Mouse (Mus musculus) neural tube, embryonic 14.5 days (tissue): Measurements from ENCODE around the gene Ncaph2. TPM values are rescaled to one million over a fixed set of nuclear protein-coding genes. Genes with fewer than 3 reads are reported as not detected.

Experiments
- ATAC-seq: fragments of 200-750 bp; cut with Nextera tagmentation; 2 replicates; pipeline ENCODE4 v1.8.0; 2017; ENCODE audit warnings: low read depth, mild to moderate bottlenecking, moderate TSS enrichment, moderate library complexity
- H3K27ac ChIP-seq: fragments of 300-500 bp; sonication (generic); 2 replicates; pipeline ENCODE4 v1.5.1; 2014; ENCODE audit warnings: low read depth, mild to moderate bottlenecking, control low read depth, low read length, moderate library complexity, mixed read lengths
- H3K27me3 ChIP-seq: fragments of 300-500 bp; sonication (generic); 2 replicates; pipeline ENCODE4 v1.6.1; 2014; ENCODE audit warnings: low read length; ENCODE audit not compliant: control insufficient read depth, insufficient read depth
- H3K36me3 ChIP-seq: fragments of 300-500 bp; sonication (generic); 2 replicates; pipeline ENCODE4 v1.6.1; 2014; ENCODE audit warnings: low read length, mixed read lengths; ENCODE audit not compliant: control insufficient read depth, insufficient read depth
- H3K4me1 ChIP-seq: fragments of 300-500 bp; sonication (generic); 2 replicates; pipeline ENCODE4 v1.6.1; 2014; ENCODE audit warnings: low read length; ENCODE audit not compliant: control insufficient read depth, insufficient read depth
- H3K4me2 ChIP-seq: fragments of 300-500 bp; sonication (generic); 2 replicates; pipeline ENCODE4 v1.6.1; 2014; ENCODE audit warnings: mild to moderate bottlenecking, low read depth, low read length, control low read depth
- H3K4me3 ChIP-seq: fragments of 300-500 bp; sonication (generic); 2 replicates; pipeline ENCODE4 v1.5.1; 2014; ENCODE audit warnings: low read depth, low read length, control low read depth, mixed read lengths
- H3K9ac ChIP-seq: fragments of 300-500 bp; sonication (generic); replicated peaks from 2 replicates; pipeline ENCODE4 v1.6.1; 2014; ENCODE audit warnings: low read depth, mild to moderate bottlenecking, control low read depth, low read length, mixed read lengths
- H3K9me3 ChIP-seq: fragments of 300-500 bp; sonication (generic); 2 replicates; pipeline ENCODE4 v1.6.1; 2016; ENCODE audit warnings: low read length; ENCODE audit not compliant: control insufficient read depth
- WGBS: fragments of 180-500 bp; shearing (Covaris S2); extraction: QIAGEN DNeasy Blood & Tissue Kit; methylation state at CpG from one replicate; pipeline ENCODE4 v1.1.7; 2014; 5-methylcytosine and 5-hydroxymethylcytosine counted together
- polyA plus RNA-seq: library from polyadenylated mRNA; unstranded; fragments of >200 nt; fragmentation: Nextera tagmentation; extraction: Ambion mirVana; gene quantifications from 2 replicates; pipeline ENCODE4 v1.2.1, GENCODE M21; 2014

The Ncaph2 gene
- polyA plus RNA-seq, 1 experiment from 2014 or later: 90.2 TPM

DNA sequence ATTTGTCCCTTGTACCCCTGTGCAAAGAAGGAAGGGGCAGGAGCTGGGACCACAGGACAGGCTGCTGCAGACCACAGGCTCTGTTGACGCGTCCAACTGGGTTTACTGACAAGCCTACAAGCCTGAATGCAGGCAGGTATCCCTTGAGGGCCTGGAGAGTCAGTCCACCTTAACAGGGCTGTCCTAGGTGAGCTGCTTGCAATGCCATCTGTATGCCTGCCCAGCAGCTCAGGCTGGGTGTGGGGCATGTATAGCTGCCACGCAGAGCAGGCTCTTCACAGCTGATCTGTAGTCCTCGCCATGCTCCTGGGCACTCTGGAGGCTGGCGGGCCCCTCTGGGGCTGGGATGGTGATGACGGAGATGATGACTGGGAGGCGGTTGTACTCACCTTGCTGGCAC is 29.1 kb downstream of the Ncaph2 start, which contains the start of gene Klhdc7b:
Klhdc7b (plus strand) TSS at position 301 of the 400 bp plus-strand sequence.
- ATAC-seq: no peak
- Histone ChIP-seq H3K9ac (no peak within 1 kb of the TSS), H3K27ac (no peak within 1 kb of the TSS), H3K4me2 (no peak within 1 kb of the TSS), H3K4me1 (no peaks in the 10 kb centered on the region), H3K4me3 (no peak within 1 kb of the TSS), H3K27me3 (peaks cover under 1% of the 10 kb centered on the region; the same call in 1 of the 2 replicates), H3K9me3 (no peaks in the 10 kb centered on the region), H3K36me3 (no peaks in the 10 kb centered on the region)
- 92% methylated on average over 7 of the region's 7 CpGs for WGBS

DNA sequence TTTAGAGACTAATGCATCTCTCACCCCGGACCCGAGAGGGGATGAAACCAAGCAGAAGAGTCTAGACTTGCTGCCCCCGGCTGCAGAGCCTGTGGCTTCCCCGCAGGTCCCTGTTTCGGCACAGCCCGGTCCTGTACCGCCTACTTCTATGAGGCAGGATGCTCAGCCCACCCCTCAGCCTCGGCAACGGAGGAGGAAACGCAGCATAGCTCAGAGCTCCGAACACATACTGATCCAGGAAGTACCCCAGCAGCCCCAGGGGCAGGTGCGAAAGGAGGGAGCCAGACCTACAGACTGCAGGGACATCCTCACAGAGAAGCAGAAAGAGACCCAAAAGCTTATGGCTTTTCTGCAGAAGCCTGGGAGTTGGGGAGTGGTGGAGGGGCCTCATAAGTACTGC is 31.6 kb downstream of the Ncaph2 start:
- Histone ChIP-seq H3K27me3 (no peaks in the 10 kb centered on the region), H3K9ac (no peak overlapping the region), H3K27ac (no peak overlapping the region), H3K9me3 (no peaks in the 10 kb centered on the region), H3K4me2 (no peak overlapping the region), H3K4me3 (no peak overlapping the region), H3K4me1 (no peaks in the 10 kb centered on the region), H3K36me3 (no peaks in the 10 kb centered on the region)
- WGBS: 47% methylated on average over 12 of the region's 12 CpGs
- ATAC-seq: no peak

DNA sequence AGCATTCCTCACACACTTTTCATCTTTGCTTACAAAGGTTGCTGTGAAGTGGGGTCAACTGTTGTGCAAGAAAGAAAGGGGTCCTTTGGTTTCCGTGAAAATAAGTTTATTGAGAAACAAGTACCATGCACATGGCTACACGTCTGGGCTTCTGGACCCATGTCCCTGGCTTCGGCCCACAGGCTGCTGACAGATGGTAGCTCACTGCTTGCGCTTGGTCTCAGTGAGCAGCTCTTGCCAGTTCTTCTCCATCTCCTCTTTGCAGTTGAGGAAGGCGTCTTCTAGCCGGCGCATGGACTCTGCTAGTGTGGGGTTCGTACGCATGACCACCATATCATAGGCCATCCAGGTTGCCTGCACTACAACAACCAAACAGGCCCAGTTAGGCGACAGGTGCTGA is 34.6 kb downstream of the Ncaph2 start:
- Histone ChIP-seq H3K9me3 (no peaks in the 10 kb centered on the region), H3K27ac (no peak overlapping the region), H3K9ac (no peak overlapping the region), H3K36me3 (no peaks in the 10 kb centered on the region), H3K27me3 (no peaks in the 10 kb centered on the region), H3K4me3 (no peak overlapping the region), H3K4me2 (no peak overlapping the region), H3K4me1 (no peaks in the 10 kb centered on the region)
- WGBS: 95% methylated on average over 10 of the region's 10 CpGs
- no peak for ATAC-seq

DNA sequence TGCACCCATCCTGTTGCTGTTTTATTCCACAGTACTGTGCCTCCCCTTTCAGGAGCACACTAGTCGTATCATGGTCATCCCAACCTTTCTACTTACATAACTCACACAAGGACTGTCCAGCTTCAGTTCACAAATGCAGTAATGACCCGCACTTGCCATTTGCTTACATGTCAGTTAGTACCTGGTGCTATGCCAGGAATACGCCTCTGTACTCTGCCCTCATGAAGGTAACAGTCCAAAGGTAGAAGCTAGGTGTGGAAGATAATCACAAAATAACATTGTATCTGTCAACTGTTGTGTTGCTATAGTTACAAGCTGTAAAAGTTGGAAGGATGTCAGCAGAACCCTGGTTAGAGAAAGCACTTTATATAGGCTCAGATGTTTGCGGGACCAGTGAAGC is 41.4 kb downstream of the Ncaph2 start:
- no peak for ATAC-seq
- Histone ChIP-seq H3K4me1 (no peaks in the 10 kb centered on the region), H3K4me2 (no peak overlapping the region), H3K9ac (no peak overlapping the region), H3K27ac (no peak overlapping the region), H3K36me3 (no peaks in the 10 kb centered on the region), H3K9me3 (no peaks in the 10 kb centered on the region), H3K4me3 (no peak overlapping the region), H3K27me3 (no peaks in the 10 kb centered on the region)
- 88% methylated on average over 4 of the region's 4 CpGs for WGBS

DNA sequence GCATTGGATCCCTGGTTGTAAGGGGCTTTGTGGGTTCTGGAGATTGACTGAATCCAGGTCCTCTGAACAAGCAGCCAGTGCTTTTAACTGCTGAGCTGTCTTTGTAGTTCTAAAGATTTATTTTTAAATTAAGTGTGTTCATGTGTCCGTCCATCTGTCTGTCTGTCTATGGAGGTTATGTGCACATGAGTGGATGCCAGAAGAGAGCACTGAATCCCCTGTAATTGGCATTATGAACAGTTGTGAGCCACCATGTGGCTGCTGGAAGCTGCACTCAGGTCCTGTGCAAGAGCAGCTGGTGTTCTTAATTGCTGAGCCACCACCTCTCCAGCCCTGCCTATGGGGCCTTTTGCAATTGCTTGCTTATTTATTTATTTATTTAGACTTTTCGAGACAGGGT is 42.6 kb downstream of the Ncaph2 start:
- H3K9me3 ChIP-seq: no peaks in the 10 kb centered on the region
- H3K4me1 ChIP-seq: no peaks in the 10 kb centered on the region
- no peak overlapping the region for H3K27ac ChIP-seq
- no peaks in the 10 kb centered on the region for H3K27me3 ChIP-seq
- H3K36me3 ChIP-seq: no peaks in the 10 kb centered on the region
- ATAC-seq: no peak
- no peak overlapping the region for H3K9ac ChIP-seq
- 80% methylated on average over 2 of the region's 2 CpGs for WGBS
- no peak overlapping the region for H3K4me3 ChIP-seq
- no peak overlapping the region for H3K4me2 ChIP-seq

DNA sequence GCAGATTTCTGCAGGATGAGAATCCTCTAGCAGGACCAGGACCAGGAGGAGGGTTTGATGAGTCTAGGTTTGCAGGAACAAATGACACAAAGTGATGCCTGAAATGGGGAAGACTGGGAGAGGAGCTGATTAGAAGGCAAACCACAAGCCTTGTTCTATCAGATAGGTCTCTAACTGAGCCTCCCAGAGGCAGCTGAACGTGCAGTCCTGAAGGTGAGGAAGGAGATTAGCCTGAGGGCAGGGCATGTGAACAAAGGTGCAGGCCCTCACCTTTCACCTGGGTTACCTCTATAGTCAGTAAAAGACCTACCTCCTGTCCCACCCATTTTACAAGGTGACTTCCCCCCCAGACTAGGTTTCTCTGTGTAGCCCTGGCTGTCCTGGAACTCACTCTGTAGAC is 44.2 kb downstream of the Ncaph2 start:
- H3K9ac ChIP-seq: no peak overlapping the region
- no peaks in the 10 kb centered on the region for H3K36me3 ChIP-seq
- no peak overlapping the region for H3K27ac ChIP-seq
- no peak for ATAC-seq
- H3K4me1 ChIP-seq: no peaks in the 10 kb centered on the region
- no peak overlapping the region for H3K4me2 ChIP-seq
- 67% methylated on average over 1 of the region's 1 CpGs for WGBS
- H3K9me3 ChIP-seq: no peaks in the 10 kb centered on the region
- H3K27me3 ChIP-seq: no peaks in the 10 kb centered on the region
- no peak overlapping the region for H3K4me3 ChIP-seq

DNA sequence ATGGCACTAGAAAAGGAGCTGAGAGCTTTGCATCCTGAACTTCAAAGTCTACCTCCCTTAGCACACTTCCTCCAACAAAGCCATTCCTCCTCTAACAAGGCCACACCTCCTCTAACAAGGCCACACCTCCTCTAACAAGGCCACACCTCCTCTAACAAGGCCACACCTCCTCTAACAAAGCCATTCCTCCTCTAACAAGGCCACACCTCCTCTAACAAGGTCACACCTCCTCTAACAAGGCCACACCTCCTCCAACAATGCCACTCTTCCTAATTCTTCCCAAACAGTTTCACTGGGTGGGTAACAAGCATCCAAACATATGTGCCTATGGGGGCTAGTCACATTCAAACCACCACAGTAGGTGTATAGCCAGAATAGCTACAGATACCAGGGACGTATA is 47.0 kb downstream of the Ncaph2 start:
- Histone ChIP-seq H3K4me1 (no peaks in the 10 kb centered on the region), H3K9ac (no peak overlapping the region), H3K4me2 (no peak overlapping the region), H3K27ac (no peak overlapping the region), H3K36me3 (no peaks in the 10 kb centered on the region), H3K4me3 (no peak overlapping the region), H3K9me3 (no peaks in the 10 kb centered on the region), H3K27me3 (no peaks in the 10 kb centered on the region)
- WGBS: 90% methylated on average over 1 of the region's 1 CpGs
- ATAC-seq: no peak

DNA sequence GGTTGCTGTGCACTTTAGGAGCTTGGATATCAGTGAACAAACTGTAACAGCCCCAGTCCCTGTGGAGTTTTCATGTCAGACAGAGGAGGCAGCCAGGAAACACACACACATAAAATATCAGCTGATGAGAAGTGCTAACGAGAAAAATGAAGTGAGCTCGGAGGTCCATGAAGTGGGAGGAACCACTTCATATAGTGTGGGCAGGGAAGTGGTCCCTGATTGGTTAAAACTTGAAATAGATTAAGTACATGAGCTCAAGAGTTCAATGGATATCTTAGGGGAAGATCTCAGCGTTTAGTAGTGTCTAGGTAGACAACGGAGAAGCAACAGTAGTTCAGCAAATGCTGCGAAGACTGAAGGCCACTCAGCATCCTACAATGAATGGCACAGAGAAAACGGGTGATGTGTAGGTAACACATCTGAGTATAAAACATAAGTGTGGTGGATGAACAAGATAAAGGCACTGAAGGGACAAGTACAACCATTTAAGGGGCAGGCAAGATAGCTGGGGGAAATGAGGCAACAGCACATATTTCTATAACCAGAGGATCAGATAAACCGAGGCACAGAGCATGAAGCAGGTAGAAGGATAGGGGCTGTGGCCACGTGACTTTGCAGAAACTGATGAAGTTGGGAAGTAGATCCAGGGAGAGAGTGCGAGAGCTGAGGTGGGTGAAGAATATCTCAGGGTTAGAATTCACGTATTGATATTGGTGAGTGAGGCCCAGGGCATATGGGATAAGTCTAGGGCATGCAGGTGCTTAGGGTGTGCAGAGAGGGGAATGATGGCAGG is 49.5 kb downstream of the Ncaph2 start:
- no peak overlapping the region for H3K27ac ChIP-seq

DNA sequence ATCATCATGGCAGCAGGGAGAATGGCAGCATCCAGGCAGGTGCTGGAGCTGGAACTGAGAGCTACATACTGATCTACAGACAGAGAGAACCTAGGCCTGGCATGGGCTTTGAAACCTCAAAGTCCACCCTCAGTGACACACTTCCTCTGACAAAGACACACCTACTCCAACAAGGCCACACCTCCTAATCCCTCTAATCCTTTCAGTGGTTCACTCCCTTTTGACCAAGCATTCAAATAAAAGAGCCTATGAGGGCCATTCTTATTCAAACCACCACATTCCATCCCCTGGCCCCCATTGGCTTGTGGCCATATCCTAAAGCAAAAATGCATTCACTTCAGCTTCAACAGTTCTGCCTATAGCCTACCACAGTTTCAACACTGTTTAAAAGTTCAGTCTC is 51.2 kb downstream of the Ncaph2 start:
- Histone ChIP-seq H3K4me2 (no peak overlapping the region), H3K27me3 (no peaks in the 10 kb centered on the region), H3K4me3 (no peak overlapping the region), H3K9me3 (no peaks in the 10 kb centered on the region), H3K9ac (no peak overlapping the region), H3K36me3 (no peaks in the 10 kb centered on the region), H3K4me1 (no peaks in the 10 kb centered on the region), H3K27ac (no peak overlapping the region)
- no peak for ATAC-seq

More for the DNA sequence above, 49.5 kb downstream of the Ncaph2 start:
- 83% methylated on average over 10 of the region's 10 CpGs for WGBS
- Histone ChIP-seq H3K4me3 (no peak overlapping the region), H3K4me1 (no peaks in the 10 kb centered on the region), H3K9me3 (no peaks in the 10 kb centered on the region), H3K9ac (no peak overlapping the region), H3K36me3 (no peaks in the 10 kb centered on the region), H3K4me2 (no peak overlapping the region), H3K27me3 (no peaks in the 10 kb centered on the region)
- ATAC-seq: no peak
